Mouse (Mus musculus) mouse embryonic stem cell (cell line): ENCODE data around the gene Dcaf10.

ENCODE experiments used
- in situ Hi-C, 2 experiments: fragments of 300-500 bp; cut with MboI; formaldehyde crosslinking; loops; 1 replicate in 1 of 2; 3 replicates in 1 of 2; pipeline ENCODE4 v1.14.3; 2019 to 2020; ENCODE audit warnings: low sequenced_read_pairs in 2 of 2, low pct_unique_long_range_greater_than_20kb in 1 of 2, mixed read lengths in 1 of 2; ENCODE audit not compliant: unreplicated experiment in 1 of 2

Gene Dcaf10

GRCm38 (mm10) chr4:45411181-45411790, 69.4 kb downstream of the Dcaf10 start:
- in situ Hi-C loops = loop anchor here (10.0 to 25.0 kb wide), 3 partner anchors 204 to 384 kb away; partner anchors contain the start of gene Aldh1b1 (in 2 of the 2)

DNA sequence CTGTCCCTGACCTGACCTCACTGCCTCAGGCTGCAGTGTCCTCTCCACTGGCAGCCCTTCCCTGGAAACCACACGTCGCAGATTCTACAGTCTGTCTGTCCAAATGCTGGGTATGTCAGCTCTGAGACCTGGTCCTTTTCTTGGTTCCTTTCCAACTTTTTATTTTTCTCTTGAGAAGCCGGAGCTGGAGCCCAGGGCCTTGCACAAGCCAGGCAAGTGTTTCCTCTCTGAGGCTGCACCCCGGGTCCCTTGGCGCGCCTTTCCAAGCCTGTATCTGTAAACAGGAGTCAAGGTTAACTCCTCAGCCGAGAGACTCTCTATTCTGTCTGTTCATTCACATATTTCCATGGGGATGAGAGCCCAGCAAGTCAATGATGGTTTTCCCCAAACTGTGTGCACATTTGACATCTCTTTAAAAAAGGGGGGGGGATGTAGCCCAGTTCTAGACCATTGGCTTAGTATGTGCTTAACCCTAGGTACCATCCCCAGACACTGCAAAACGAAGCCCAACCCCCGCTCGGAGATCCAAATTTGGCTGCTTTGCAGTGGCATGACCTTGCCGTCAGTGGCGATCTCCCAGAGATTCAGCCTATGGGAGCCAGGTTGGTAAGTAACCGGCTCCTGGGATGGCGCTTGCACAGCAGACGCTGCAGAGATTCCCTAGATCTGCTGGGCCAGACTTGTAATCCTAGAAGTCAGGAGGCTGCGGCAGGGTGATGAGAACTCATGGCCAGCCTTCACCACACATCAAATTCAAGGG, 70.7 kb downstream of the Dcaf10 start:
- in situ Hi-C loops = loop anchor here (10.0 to 25.0 kb wide), 3 partner anchors 202 to 382 kb away; partner anchors contain the start of gene Aldh1b1 (in 2 of the 2)

GRCm38 (mm10) chr4:45413674-45414338, 71.9 kb downstream of the Dcaf10 start:
- in situ Hi-C loops = loop anchor here (10.0 to 25.0 kb wide), 3 partner anchors 201 to 381 kb away; partner anchors contain the start of gene Aldh1b1 (in 2 of the 2)

DNA sequence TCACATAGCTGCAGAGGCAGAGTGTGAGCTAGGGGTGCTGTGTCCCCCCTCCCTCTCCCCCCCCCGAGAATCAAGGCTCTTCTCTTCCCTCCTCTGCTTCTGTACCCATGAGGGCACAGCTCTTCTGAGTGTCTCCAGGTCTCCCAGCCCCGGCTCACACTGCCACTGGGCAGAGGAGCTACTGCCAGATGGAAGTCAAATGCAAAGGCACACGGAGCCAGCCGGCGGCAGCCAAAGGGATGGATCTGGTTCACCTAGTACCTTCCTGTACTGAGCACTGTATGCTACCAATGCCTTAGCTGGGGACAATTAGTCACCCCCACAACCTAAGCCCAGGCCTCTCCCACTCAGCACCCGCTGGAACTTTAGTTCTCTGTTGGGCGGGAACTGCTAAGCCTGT, 74.4 kb downstream of the Dcaf10 start:
- in situ Hi-C loops = loop anchor here (5.0 to 25.0 kb wide), 4 partner anchors 196 to 378 kb away; partner anchors contain the start of gene Aldh1b1 (in 2 of the 2)

DNA sequence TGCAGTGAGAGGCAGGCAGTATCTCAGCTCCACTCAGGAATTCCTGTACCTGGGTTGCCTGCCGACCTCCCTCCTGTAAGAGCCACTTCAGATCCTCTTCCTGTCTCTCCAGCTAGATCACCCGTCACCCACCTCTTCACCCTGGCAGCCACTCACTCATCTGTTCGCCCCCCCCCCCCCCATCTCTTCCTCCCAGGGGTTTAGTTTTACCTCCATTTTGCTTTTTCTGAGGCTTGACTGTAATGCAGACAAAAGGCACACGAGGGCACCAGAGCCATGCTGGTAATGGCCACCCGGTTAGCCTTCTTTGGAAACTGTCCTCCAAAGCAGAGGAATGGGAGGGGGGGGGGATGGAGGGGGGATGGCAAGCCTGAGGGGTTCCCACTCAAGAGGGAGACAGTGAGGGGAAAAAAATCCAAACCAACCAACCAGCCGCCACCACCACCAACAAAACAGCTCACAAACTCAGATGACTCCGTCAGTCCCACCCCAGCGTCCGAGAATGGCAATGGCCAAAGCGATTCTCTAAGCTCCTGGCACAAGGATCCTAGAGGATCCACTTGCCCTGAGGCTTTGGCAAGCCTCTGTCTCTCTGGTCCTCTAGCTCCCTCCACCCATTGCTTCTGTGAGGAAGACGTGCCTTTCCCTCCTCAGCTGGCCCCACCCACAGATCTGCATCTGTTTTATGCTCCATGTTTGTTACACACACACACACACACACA, 76.5 kb downstream of the Dcaf10 start:
- in situ Hi-C loops = loop anchor here (5.0 to 25.0 kb wide), 4 partner anchors 194 to 376 kb away; partner anchors contain the start of gene Aldh1b1 (in 2 of the 2)

GRCm38 (mm10) chr4:45419051-45419450, 77.2 kb downstream of the Dcaf10 start:
- in situ Hi-C loops = loop anchor here (5.0 to 25.0 kb wide), 4 partner anchors 193 to 376 kb away; partner anchors contain the start of gene Aldh1b1 (in 2 of the 2)

- in situ Hi-C loops = loop anchor here in 1 of 2 experiments (25.0 kb wide), 1 partner anchor 367 kb away; the partner anchor contains the start of gene Aldh1b1
These were observed 78.8 kb downstream of the Dcaf10 start for GRCm38 (mm10) chr4:45420733-45421132.

- in situ Hi-C loops = loop anchor here in 1 of 2 experiments (25.0 kb wide), 1 partner anchor 366 kb away; the partner anchor contains the start of gene Aldh1b1
These were observed 79.8 kb downstream of the Dcaf10 start for GRCm38 (mm10) chr4:45421519-45422260.

DNA sequence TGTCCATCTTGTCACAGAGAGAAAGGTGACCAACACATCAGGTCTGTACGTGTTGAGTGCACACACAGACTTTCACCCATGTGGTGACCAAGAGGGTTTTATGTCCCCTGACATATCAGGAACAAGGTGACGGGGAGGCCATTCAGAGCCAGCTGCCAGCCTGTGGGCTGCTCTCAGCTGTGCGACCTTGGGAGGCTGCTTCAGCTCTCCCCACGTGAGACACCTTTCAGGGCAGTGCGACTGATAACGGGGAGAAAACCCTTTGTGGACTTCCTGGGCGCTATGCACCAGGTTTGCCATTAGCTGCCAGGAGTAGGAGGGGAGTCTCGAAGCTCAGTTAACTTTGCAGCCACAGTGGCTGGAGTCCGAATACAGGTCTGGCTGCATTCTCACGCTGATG, 80.7 kb downstream of the Dcaf10 start:
- in situ Hi-C loops = loop anchor here in 1 of 2 experiments (25.0 kb wide), 1 partner anchor 365 kb away; the partner anchor contains the start of gene Aldh1b1

DNA sequence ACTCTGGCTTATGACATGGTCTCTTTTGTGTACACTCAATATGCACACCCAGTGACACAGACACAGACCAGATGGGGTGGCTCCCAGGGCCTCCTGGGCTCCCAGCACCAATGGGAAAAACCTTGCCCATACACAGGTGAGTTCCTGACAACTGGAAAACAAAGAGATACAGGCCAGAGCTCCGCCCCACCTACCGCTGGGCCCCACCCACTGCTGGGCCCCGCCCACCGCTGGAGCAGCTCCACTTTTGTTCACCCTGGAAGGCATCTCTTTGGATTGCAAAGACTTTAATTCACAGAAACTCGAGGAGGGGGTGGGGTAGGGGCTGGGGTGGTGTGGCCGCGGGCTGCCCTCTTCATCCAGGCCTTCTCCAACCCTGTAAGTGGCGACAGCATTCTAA, 81.5 kb downstream of the Dcaf10 start:
- in situ Hi-C loops = loop anchor here in 1 of 2 experiments (25.0 kb wide), 1 partner anchor 364 kb away; the partner anchor contains the start of gene Aldh1b1

GRCm38 (mm10) chr4:45426724-45427457, 85.0 kb downstream of the Dcaf10 start:
- in situ Hi-C loops = no loop called here
